Mouse (Mus musculus) kidney, adult 2 months (tissue): ENCODE data around the gene Antxr1.

ENCODE experiments used
- CTCF ChIP-seq: fragments of 200-500 bp; conservative IDR thresholded peaks from 2 replicates; pipeline ENCODE4 v1.5.1; 2011; ENCODE audit warnings: low read depth, mild to moderate bottlenecking, control low read depth, low read length, moderate library complexity, mixed read lengths; ENCODE audit not compliant: insufficient read depth, insufficient read length
- POLR2A ChIP-seq: fragments of 200-500 bp; IDR thresholded peaks from one replicate; pipeline ENCODE4 v1.6.1; 2011; ENCODE audit warnings: low read depth, low read length, control low read depth

- TF ChIP-seq CTCF (no peak), POLR2A (no peak)
These were observed 151.2 kb downstream of the Antxr1 start for GRCm38 (mm10) chr6:87184418-87184817.
